Mouse (Mus musculus): Measurements from ENCODE around the gene Ckmt2.

Gene Ckmt2

DNA sequence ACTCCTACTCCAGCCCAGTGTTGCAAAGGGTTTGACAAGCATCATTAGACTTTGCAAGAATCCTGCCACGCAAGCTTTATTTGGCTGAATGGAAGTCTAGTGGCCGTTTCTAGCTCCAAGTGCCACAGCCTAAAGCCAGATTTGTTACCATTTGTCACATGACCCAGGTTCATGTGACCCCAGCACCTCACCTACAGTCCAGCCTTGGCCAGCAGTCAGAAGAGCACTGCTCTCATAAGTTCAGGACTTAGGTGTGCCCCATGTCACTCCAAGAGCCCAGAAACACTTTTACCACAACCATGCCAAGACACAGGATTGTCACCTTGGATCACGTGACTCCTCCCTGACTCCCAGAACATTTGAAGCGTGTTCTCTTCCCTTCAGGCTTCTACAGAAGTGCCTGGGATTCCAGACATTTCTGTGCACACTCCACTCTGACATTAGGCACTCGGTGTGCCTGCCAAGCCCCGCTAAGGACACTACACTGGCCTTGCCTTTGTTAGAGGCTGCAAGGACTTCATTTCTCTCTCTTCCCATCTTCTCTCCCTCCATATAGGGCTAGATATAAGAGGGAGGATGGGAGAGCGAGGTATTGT lies 2.9 kb downstream of the Ckmt2 start:
- no peak for DNase-seq (ENCODE audit: low spot score in 2 of 2)

DNA sequence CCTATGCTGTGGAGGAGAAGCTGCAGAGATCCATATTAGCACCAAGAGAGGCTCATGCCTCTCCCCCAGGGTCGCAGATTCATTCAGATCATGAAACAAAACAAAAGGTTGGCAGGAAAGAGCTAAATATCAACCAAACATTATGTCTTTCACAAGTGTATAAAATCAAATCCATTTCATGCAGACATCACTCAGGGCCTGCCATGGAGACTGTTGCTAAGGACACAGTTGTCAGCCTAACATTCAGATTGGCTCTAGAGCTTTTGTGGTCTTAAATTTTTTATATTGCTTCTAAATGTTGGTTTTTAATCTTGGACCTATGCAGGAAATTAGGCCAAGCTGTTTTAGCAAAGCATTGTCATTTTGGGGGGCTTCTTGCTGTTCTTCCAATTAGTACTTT lies 8.1 kb downstream of the Ckmt2 start:
- DNase-seq (ENCODE audit: low spot score in 2 of 2) = no peak

DNA sequence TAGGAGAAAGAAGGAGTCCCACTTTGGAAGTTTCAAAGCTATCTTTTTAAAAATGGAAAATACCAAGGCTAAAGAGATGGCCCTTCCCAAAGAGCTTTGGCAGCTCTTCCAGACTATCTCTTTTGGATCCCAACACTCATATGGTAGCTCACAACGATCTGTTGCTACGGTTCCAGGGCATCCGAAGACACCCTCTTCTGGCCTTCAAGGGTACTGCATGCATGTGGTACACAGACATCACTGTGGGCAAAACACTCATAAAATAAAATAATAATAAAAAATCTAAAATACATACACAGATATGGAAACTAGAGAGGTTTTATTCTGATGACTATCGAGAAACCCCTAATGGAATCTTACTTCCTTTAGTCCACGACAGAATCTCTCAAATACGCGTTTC lies 17.9 kb downstream of the Ckmt2 start:
- DNase-seq (ENCODE audit: low spot score in 2 of 2) = no peak

DNA sequence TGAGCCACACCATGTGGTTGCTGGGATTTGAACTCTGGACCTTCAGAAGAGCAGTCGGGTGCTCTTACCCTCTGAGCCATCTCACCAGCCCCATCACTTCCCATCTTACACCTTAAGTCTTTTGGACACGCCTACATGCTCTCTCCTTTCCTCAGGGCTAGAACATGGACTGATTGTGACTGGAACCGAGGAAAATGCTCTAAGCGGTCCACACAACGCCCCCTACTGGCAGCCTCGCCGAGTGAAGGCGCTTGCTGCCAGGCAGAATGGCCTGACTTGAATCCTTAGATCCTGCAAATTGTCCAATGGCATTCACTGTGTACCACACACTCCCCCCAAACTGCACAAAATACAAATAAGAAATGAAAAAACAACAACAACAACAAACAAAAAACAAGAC lies 19.3 kb downstream of the Ckmt2 start:
- DNase-seq (ENCODE audit: low spot score in 2 of 2) = no peak

DNA sequence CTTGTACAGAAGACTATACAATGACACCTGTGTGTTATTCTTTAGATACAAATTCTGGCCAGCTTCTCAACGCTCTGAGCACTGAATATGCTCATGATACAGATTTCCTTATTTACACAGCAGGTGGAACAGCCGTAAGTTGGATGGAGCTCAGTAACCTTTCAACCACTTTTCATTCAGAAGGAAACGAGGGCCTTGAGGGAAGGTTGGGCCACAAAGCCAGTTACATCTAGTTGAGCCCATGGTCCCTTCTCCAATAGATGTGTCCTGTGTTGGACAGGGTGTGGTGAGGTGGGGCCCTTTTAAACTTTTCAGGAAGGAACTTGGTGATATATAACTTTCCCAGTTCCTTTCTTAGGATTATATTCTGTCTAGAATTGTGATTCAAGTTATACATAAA lies 22.3 kb downstream of the Ckmt2 start:
- DNase-seq (ENCODE audit: low spot score in 2 of 2) = no peak

DNA sequence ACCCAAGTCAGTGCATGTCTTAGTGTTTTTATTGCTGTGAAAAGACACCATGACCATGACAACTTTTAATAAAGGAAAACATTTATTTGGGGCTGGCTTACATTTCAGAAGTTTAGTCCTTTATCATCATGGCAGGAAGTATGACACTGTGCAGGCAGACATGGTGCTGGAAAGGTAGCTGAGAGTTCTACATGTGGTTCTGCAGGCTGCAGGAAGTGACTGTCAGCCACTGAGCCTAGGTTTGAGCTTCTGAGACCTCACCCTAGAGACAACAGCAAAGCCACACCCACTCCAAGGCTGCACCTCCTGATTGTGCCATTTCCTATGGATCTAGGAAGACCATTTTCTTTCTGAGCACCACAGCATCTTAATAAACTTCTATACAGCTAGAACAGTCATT lies 48.8 kb downstream of the Ckmt2 start:
- DNase-seq (ENCODE audit: low spot score in 2 of 2) = no peak

DNA sequence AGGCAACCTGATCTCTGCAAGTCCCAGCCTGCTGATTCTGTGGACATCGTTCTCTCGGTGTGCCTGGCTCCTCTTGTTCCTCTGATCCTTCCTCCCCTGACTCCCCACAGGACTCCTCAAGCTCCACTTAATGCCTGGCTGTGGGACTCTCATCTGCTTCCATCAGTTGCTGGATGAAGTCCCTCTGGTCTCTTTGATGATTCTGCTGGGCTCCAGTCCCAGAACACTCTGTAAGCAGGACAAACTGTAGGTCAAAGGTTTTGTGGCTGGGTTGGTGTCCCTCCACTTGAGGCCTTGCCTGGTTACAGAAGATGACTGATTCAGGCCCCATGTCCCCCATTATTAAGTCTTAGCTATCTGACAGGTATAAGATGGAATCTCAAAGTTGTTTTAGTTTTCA lies 50.6 kb downstream of the Ckmt2 start:
- DNase-seq (ENCODE audit: low spot score in 2 of 2) = no peak

DNA sequence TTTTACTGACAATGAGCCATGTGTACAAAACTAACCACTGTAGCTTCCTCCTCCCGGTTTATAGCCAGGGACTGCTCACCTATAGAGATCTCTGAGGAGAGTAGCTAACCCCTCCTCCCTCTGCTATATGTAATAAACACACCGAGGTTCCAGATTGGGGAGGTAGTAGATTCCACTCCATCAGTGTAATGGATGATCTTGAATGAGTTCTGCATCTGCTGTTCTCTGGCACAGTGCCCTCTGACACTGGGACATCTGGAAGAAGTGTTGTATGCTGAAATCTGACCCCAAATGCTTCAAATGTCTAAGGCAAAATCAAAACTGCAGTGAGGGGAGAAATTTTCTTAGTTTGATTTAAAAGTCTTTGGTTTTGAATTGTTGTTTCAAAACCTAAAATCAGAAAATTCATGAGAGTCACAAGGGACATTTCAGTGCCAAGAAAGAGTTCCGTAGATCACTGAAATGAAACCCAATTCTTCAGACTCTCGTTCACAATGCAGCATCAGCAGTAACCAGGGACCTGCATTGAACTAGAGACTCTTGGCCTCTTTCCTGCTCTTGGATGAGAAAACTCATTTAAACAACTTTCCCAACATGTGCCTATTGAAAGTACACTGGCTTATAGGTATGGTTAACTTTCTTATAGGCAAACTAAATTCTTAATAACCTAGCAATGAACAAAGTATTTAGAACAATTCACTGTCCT lies 51.7 kb downstream of the Ckmt2 start:
- no peak for DNase-seq (ENCODE audit: low spot score in 2 of 2)

DNA sequence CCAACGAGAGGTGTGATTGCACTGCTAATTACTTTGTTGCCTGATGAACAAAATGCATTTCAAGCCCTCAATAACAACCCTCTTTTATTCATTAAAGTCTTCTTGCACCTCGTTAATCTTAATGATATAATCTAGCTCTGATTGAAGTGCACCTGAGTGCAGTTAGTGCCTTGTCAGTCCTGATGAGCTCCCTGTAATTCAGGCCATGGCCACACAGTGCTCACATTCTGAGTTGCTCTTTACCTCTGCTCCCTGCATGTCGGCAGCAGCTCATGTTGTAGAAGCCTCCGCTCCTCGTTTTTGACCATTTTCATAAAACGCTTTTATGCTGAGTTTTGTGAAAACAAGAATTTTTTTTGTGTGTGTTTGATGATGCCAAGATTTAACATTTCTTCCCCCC lies 53.0 kb downstream of the Ckmt2 start:
- DNase-seq (ENCODE audit: low spot score in 2 of 2) = no peak

DNA sequence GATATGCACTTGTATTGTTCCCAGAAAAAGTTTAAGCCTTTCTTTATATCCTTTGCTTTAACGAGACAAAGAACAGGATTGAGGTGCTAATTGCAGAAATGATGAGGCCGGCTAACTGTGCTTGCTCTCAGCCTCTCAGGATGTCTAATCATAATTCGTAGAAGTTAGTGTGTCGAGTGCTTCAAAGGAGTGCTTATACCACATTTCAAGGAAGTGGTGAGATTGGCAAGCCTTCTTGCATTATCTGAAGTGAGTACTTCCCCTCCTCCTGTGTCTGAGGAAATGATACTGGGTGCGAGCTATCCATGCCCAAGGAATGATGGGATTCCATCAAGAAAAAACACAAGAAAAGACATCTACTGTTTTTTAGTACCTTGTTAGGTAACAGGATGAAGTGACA lies 62.0 kb downstream of the Ckmt2 start:
- no peak for DNase-seq (ENCODE audit: low spot score in 2 of 2)

DNA sequence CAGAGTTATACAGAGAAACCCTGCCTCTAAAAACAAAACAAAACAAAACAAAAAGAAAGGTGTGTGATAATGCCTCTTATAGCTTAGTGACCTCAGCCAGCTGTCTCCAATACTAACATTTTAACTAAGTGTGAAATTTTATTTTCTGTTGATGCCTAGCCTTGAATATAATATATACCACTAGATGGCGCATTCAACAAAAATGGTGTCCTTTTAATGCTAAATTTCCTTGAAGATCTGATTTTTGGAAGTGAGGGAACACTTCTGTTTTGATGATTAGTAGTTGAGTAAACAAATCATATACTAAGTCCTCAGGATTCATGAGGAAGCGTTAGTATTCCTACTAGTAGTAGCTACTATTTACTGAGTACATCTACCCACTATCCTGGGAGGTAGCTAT lies 67.2 kb downstream of the Ckmt2 start:
- no peak for DNase-seq (ENCODE audit: low spot score in 2 of 2)

DNA sequence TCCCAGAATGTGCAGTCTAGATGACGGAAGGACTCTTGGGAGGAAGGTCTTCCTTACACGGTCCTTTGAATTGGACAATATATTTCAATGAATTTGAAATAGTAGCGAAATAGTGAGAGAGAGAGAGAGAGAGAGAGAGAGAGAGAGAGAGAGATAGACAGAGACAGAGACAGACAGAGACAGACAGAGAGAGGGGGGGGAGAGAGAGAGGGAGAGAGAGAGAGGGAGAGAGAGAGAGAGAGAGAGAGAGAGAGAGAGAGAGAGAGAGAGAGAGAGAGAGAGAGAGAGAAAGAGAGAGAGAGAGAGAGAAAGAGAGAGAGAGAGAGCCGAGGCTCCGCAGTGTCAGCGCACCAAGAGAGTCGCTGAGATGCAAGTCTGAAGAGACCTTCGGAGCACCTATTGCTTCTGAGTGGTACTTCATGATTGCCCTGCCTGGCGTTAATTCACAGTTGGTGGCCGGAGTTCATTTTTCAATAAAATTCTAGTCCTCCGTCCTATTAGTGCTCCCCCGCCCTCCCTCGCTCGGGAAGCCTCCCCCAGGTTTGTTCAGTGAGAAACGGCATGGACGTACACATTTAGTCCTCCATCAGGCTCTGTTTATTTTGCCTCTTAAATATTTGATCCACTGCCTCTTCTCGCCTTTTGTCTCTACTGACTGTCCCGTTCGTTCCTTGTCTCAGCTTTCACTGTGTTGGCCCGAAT lies 68.7 kb downstream of the Ckmt2 start:
- DNase-seq (ENCODE audit: low spot score in 2 of 2) = no peak

DNA sequence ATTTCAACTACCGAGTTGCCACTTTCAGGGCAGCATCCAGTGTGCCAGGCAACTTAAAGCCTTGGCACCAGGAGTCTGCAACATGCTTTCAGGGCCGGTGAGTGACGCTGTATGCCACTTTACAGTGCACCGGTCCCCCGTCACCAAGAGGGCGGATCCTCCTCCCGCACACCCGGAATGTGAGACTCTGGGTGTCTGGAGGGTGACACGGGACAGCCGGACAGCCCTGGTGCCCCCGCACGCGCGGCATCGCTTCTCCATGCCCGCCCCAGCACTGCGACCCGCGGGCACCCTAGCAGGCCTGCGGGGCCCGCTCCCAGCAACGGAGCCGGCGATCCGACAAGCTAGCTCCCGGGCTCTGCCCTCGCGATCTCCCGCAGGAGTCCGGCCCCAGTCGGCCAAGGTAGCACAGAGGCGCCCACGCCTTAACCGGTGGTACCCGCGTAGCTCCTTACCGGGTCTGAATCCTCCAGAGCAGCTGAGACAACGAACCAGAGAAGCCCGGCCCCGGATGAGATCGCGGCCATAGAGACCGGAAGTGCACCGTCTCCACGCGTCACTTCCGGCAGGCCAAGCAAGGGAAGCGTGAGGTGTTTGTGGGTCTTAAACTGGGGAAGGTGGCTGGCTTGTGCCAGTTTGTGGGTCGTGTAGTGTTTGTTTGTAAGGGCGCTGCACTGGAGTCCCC lies 69.4 kb downstream of the Ckmt2 start, which contains the start of gene Zcchc9:
Gene Zcchc9, minus strand, starts transcription at position 551 of the 685 bp plus-strand sequence.
- peak; percentile 82 to 89 for DNase-seq (ENCODE audit: low spot score in 2 of 2)

Measured in urinary bladder, adult 18-20 months (tissue).